Mouse (Mus musculus): Measurements from ENCODE around the gene Rnf217. TPM values are rescaled to one million over a fixed set of nuclear protein-coding genes. Genes with fewer than 3 reads are reported as not detected.

Gene Rnf217
- total and polyA plus RNA-seq, 2 experiments from 2014 or later, result 0.70 to 7.9 TPM

- ATAC-seq (ENCODE audit: insufficient read depth, low read depth) (no peak), DNase-seq (ENCODE audit: low spot score) (no peak)
- Histone ChIP-seq H3K9me3 (replicated peaks; ENCODE audit: control insufficient read depth, low read length) (no peaks in the 10 kb centered on the region), H3K36me3 (replicated peaks; ENCODE audit: control insufficient read depth, insufficient read depth, low read length) (no peaks in the 10 kb centered on the region), H3K27me3 (ENCODE audit: control insufficient read depth, insufficient read depth, low read length) (no peaks in the 10 kb centered on the region), H3K4me1 (ENCODE audit: control insufficient read depth, insufficient read depth) (no peaks in the 10 kb centered on the region), H3K9ac (replicated peaks; ENCODE audit: low read depth, low read length) (no peak overlapping the region), H3K4me2 (ENCODE audit: low read depth, low read length) (no peak overlapping the region), H3K4me3 (ENCODE audit: low read depth, low read length) (no peak overlapping the region), H3K27ac (ENCODE audit: low read depth) (no peak overlapping the region)
- TF ChIP-seq CTCF (IDR thresholded peaks at IDR 0.05; ENCODE audit: low read depth) (no peak), EP300 (IDR thresholded peaks at IDR 0.05; ENCODE audit: low read depth) (no peak)
- 87% methylated on average over 6 of the region's 6 CpGs for WGBS
These were observed 8.9 kb downstream of the Rnf217 start for GRCm38 (mm10) chr10:31600116-31600515.

- H3K4me2 ChIP-seq (ENCODE audit: low read depth, low read length), result no peak overlapping the region
- H3K9me3 ChIP-seq (replicated peaks; ENCODE audit: control insufficient read depth, low read length), result no peaks in the 10 kb centered on the region
- no peak overlapping the region for H3K27ac ChIP-seq (ENCODE audit: low read depth)
- no peaks in the 10 kb centered on the region for H3K27me3 ChIP-seq (ENCODE audit: control insufficient read depth, insufficient read depth, low read length)
- H3K36me3 ChIP-seq (replicated peaks; ENCODE audit: control insufficient read depth, insufficient read depth, low read length), result no peaks in the 10 kb centered on the region
- ATAC-seq (ENCODE audit: insufficient read depth, low read depth), result no peak
- H3K4me3 ChIP-seq (ENCODE audit: low read depth, low read length), result no peak overlapping the region
- no peak overlapping the region for H3K9ac ChIP-seq (replicated peaks; ENCODE audit: low read depth, low read length)
- TF ChIP-seq EP300 (IDR thresholded peaks at IDR 0.05; ENCODE audit: low read depth) (no peak), CTCF (IDR thresholded peaks at IDR 0.05; ENCODE audit: low read depth) (no peak)
- 63% methylated on average over 2 of the region's 2 CpGs for WGBS
- DNase-seq (ENCODE audit: low spot score), result no peak
- H3K4me1 ChIP-seq (ENCODE audit: control insufficient read depth, insufficient read depth), result peaks cover 5% of the 10 kb centered on the region
These were observed 11.1 kb downstream of the Rnf217 start for GRCm38 (mm10) chr10:31597886-31598285.

- H3K27ac ChIP-seq (ENCODE audit: low read depth), result no peak overlapping the region
- DNase-seq (ENCODE audit: low spot score), result no peak
These were observed 12.2 kb downstream of the Rnf217 start for GRCm38 (mm10) chr10:31596804-31597203.

GRCm38 (mm10) chr10:31595326-31595725 is 13.7 kb downstream of the Rnf217 start:
- TF ChIP-seq CTCF (IDR thresholded peaks at IDR 0.05; ENCODE audit: low read depth) (no peak), EP300 (IDR thresholded peaks at IDR 0.05; ENCODE audit: low read depth) (no peak)
- no peak overlapping the region for H3K9ac ChIP-seq (replicated peaks; ENCODE audit: low read depth, low read length)
- no peaks in the 10 kb centered on the region for H3K36me3 ChIP-seq (replicated peaks; ENCODE audit: control insufficient read depth, insufficient read depth, low read length)
- WGBS, result 80% methylated on average over 4 of the region's 4 CpGs
- no peaks in the 10 kb centered on the region for H3K27me3 ChIP-seq (ENCODE audit: control insufficient read depth, insufficient read depth, low read length)
- peaks cover 14% of the 10 kb centered on the region for H3K4me1 ChIP-seq (ENCODE audit: control insufficient read depth, insufficient read depth)
- H3K27ac ChIP-seq (ENCODE audit: low read depth), result no peak overlapping the region
- ATAC-seq (ENCODE audit: insufficient read depth, low read depth) (no peak), DNase-seq (ENCODE audit: low spot score) (no peak)
- H3K4me3 ChIP-seq (ENCODE audit: low read depth, low read length), result no peak overlapping the region
- no peaks in the 10 kb centered on the region for H3K9me3 ChIP-seq (replicated peaks; ENCODE audit: control insufficient read depth, low read length)
- no peak overlapping the region for H3K4me2 ChIP-seq (ENCODE audit: low read depth, low read length)

More at GRCm38 (mm10) chr10:31596804-31597203, 12.2 kb downstream of the Rnf217 start:
- H3K9me3 ChIP-seq (replicated peaks; ENCODE audit: control insufficient read depth, low read length), result no peaks in the 10 kb centered on the region
- no peak overlapping the region for H3K9ac ChIP-seq (replicated peaks; ENCODE audit: low read depth, low read length)
- no peak overlapping the region for H3K4me2 ChIP-seq (ENCODE audit: low read depth, low read length)
- no peak overlapping the region for H3K4me3 ChIP-seq (ENCODE audit: low read depth, low read length)
- TF ChIP-seq EP300 (IDR thresholded peaks at IDR 0.05; ENCODE audit: low read depth) (no peak), CTCF (IDR thresholded peaks at IDR 0.05; ENCODE audit: low read depth) (no peak)
- peaks cover 14% of the 10 kb centered on the region for H3K4me1 ChIP-seq (ENCODE audit: control insufficient read depth, insufficient read depth)
- no peaks in the 10 kb centered on the region for H3K36me3 ChIP-seq (replicated peaks; ENCODE audit: control insufficient read depth, insufficient read depth, low read length)
- WGBS, result 61% methylated on average over 4 of the region's 4 CpGs
- no peaks in the 10 kb centered on the region for H3K27me3 ChIP-seq (ENCODE audit: control insufficient read depth, insufficient read depth, low read length)
- ATAC-seq (ENCODE audit: insufficient read depth, low read depth), result no peak

- DNase-seq (ENCODE audit: low spot score) (peak; percentile 27), ATAC-seq (ENCODE audit: insufficient read depth, low read depth) (peak; percentile 69)
- H3K36me3 ChIP-seq (replicated peaks; ENCODE audit: control insufficient read depth, insufficient read depth, low read length), result no peaks in the 10 kb centered on the region
- H3K4me3 ChIP-seq (ENCODE audit: low read depth, low read length), result no peak overlapping the region
- H3K4me1 ChIP-seq (ENCODE audit: control insufficient read depth, insufficient read depth), result peaks cover 14% of the 10 kb centered on the region
- no peak overlapping the region for H3K4me2 ChIP-seq (ENCODE audit: low read depth, low read length)
- TF ChIP-seq EP300 (IDR thresholded peaks at IDR 0.05; ENCODE audit: low read depth) (no peak), CTCF (IDR thresholded peaks at IDR 0.05; ENCODE audit: low read depth) (no peak)
- WGBS, result 42% methylated on average over 9 of the region's 9 CpGs
- H3K9ac ChIP-seq (replicated peaks; ENCODE audit: low read depth, low read length), result no peak overlapping the region
- no peaks in the 10 kb centered on the region for H3K27me3 ChIP-seq (ENCODE audit: control insufficient read depth, insufficient read depth, low read length)
- no peaks in the 10 kb centered on the region for H3K9me3 ChIP-seq (replicated peaks; ENCODE audit: control insufficient read depth, low read length)
- H3K27ac ChIP-seq (ENCODE audit: low read depth), result no peak overlapping the region
These were observed 16.1 kb downstream of the Rnf217 start for GRCm38 (mm10) chr10:31592741-31593524.
